Mouse (Mus musculus): ENCODE results near the gene Necab3.

DNA sequence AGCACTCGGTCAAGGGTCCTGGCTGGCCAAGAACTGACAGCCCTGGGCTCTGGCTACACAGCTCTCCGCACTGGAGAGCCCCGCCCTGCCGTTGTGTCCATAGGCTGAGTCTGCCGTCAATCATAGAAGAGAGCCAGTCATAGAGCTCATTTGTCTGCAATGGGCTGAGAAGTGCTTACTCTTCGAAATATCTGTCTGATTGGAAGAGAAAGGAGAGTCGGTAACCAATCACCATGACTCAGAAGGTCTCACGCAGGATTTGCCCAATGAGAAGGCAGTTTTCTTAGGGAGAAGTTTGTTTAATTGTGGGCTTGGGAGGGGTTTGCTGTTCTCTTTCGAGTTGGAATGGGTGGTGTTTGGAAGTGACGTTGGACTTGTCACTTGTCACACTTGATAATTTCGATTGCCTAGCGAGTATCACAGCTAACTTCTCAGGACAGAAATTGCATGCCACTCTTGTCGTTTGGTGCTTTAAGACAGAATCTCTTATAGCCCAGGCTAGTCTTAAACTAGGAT, 45.0 kb upstream of the Necab3 start, which contains the start of gene Pxmp4:
- TF ChIP-seq CTCF (IDR thresholded peaks at IDR 0.05; ENCODE audit: control insufficient read depth, insufficient read depth, insufficient read length) (no peak), CEBPB (IDR thresholded peaks at IDR 0.05; ENCODE audit: low read depth) (no peak), USF1 (IDR thresholded peaks at IDR 0.05; ENCODE audit: low read depth) (peak; percentile 27), MAX (IDR thresholded peaks at IDR 0.05) (no peak), MYOG (IDR thresholded peaks at IDR 0.05; ENCODE audit: control insufficient read depth, extremely low read depth, insufficient read length) (no peak), FOSL1 (IDR thresholded peaks at IDR 0.05; ENCODE audit: insufficient read depth, low read length, poor library complexity, severe bottlenecking) (no peak), MYOD1 (IDR thresholded peaks at IDR 0.05; ENCODE audit: control insufficient read depth, insufficient read length, low read depth) (no peak)

All from C2C12 (cell line).